Mouse (Mus musculus) ES-Bruce4 (cell line): ENCODE results near the gene Ift172. TPM values are rescaled to one million over a fixed set of nuclear protein-coding genes. Genes with fewer than 3 reads are reported as not detected.

Experiments
- H3K27ac ChIP-seq: 2 replicates; pipeline ENCODE4 v1.5.1; 2012; ENCODE audit warnings: low read length, inconsistent platforms; ENCODE audit not compliant: insufficient read depth
- H3K27me3 ChIP-seq: 2 replicates; pipeline ENCODE4 v1.6.1; 2012; ENCODE audit warnings: mild to moderate bottlenecking, low read length, inconsistent platforms; ENCODE audit not compliant: control insufficient read depth, poor library complexity, insufficient read depth, severe bottlenecking
- H3K36me3 ChIP-seq: 2 replicates; pipeline ENCODE4 v1.6.1; 2012; ENCODE audit warnings: inconsistent platforms, mild to moderate bottlenecking, low read length, moderate library complexity; ENCODE audit not compliant: control insufficient read depth, poor library complexity, insufficient read depth, severe bottlenecking
- H3K4me1 ChIP-seq: one replicate; pipeline ENCODE4 v1.8.1; 2011; ENCODE audit warnings: low read length; ENCODE audit not compliant: control insufficient read depth, insufficient read depth
- H3K4me3 ChIP-seq: 2 replicates; pipeline ENCODE4 v1.5.1; 2011; ENCODE audit warnings: low read depth, mild to moderate bottlenecking, low read length
- H3K9ac ChIP-seq: 2 replicates; pipeline ENCODE4 v1.6.1; 2012; ENCODE audit warnings: low read depth, mild to moderate bottlenecking, inconsistent platforms; ENCODE audit not compliant: poor library complexity, severe bottlenecking
- H3K9me3 ChIP-seq: replicated peaks from 2 replicates; pipeline ENCODE4 v1.6.1; 2012; ENCODE audit warnings: mild to moderate bottlenecking, low read length, inconsistent platforms; ENCODE audit not compliant: control insufficient read depth, poor library complexity, insufficient read depth, severe bottlenecking
- CTCF ChIP-seq: IDR thresholded peaks from one replicate; pipeline ENCODE4 v1.8.1; 2011; ENCODE audit warnings: low read depth, low read length
- EP300 ChIP-seq: IDR thresholded peaks from 2 replicates; pipeline ENCODE4 v1.6.1; 2011; ENCODE audit warnings: low read depth, low read length; ENCODE audit not compliant: insufficient read depth
- POLR2A ChIP-seq: IDR thresholded peaks from one replicate; pipeline ENCODE4 v1.8.1; 2011; ENCODE audit warnings: low read length; ENCODE audit not compliant: insufficient read depth
- polyA plus RNA-seq: library from polyadenylated mRNA; stranded (reverse); fragments of >200 nt; gene quantifications from 2 replicates; pipeline ENCODE4 v1.2.4, GENCODE M21; 2011; ENCODE audit warnings: low read depth; ENCODE audit not compliant: missing spikeins, insufficient read depth, insufficient read length

Gene Ift172
- polyA plus RNA-seq, 1 experiment = 27.2 TPM

- Histone ChIP-seq H3K27ac (no peak overlapping the region), H3K9ac (peak overlapping the region; percentile 94), H3K9me3 (no peaks in the 10 kb centered on the region), H3K4me3 (peak overlapping the region; percentile 74), H3K4me1 (peaks cover under 1% of the 10 kb centered on the region), H3K27me3 (no peaks in the 10 kb centered on the region), H3K36me3 (no peaks in the 10 kb centered on the region)
- TF ChIP-seq EP300 = no peak
- no peak for TF ChIP-seq CTCF
- TF ChIP-seq POLR2A = no peak
These were observed 4.2 kb upstream of the Ift172 start for GRCm38 (mm10) chr5:31294964-31295605.

DNA sequence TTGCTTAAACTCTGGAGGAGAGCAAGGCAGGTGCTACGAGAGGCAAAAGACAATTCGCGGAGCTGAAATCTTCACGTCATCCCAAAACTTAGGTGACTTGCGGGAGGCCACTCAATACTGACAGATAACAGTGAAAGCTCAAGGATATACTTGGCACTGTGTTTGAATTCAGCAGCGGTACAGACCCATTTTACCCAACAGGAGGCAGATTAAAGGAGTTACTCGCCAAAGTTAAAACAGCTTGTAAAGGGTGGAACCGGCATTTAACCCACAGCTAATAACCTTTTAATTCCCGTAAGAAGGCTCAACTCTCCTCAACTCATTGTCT, 409 bp upstream of the Ift172 start:
- peak; percentile 13 for TF ChIP-seq POLR2A
- TF ChIP-seq CTCF = no peak
- TF ChIP-seq EP300 = no peak
- Histone ChIP-seq H3K4me3 (peak overlapping the region; percentile 87), H3K36me3 (no peaks in the 10 kb centered on the region), H3K27ac (peak overlapping the region; percentile 16; the same call in 1 of the 2 replicates), H3K9me3 (no peaks in the 10 kb centered on the region), H3K27me3 (no peaks in the 10 kb centered on the region), H3K9ac (peak overlapping the region; percentile 38), H3K4me1 (peaks cover 1% of the 10 kb centered on the region)

DNA sequence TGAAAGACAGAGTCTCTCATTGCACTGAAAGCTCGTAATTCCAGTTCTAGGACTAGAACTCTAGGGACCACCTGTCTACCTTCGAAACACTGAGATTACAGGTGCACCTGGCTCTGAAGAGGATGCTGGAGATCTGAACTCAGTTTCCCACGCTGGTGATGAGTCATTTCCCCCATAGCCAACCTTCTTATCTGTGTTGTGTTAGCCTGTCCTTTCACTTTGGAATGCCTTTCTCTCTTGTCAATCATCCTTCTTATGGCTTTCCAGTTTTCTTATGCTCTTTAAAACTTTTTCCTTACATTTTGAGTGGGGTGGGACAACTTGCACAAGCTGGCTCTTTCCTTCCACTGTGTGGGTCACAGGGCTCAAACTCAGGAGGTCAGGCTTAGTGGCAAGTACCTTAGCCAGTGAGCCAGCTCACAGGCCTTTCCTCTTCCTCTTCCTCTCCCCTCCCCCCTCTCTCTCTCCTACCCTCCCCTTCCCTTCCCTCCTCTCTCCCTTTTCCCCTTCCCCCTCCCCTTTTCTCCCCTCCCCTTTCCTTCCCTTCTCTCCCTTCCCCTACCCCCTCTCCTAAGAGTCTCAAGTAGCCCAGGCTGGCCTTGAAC, 1.2 kb downstream of the Ift172 start:
- no peaks in the 10 kb centered on the region for H3K27me3 ChIP-seq
- H3K4me3 ChIP-seq = no peak overlapping the region
- no peaks in the 10 kb centered on the region for H3K36me3 ChIP-seq
- peaks cover 1% of the 10 kb centered on the region for H3K4me1 ChIP-seq
- no peak overlapping the region for H3K27ac ChIP-seq
- H3K9me3 ChIP-seq = no peaks in the 10 kb centered on the region
- TF ChIP-seq EP300 = no peak
- TF ChIP-seq POLR2A = no peak
- no peak for TF ChIP-seq CTCF
- no peak overlapping the region for H3K9ac ChIP-seq

DNA sequence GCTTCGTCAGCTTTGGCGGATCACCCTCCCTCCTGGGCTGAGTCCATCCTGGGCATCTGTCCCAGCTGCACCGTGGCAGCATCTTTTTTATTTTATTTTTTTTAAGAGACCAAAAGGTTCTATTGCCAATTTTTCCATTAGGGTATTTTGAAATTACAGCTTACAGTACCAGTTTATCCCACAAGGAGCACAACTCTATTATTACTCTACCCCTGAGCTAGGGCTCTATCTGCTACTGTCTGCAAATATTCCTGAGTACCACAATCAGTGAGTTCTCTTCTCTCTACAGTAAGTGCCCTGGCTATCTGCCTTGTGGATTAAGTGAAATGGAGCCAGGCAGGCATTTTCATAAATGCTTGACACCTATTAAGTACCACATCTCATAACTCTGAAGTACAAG, 2.3 kb downstream of the Ift172 start:
- Histone ChIP-seq H3K36me3 (no peaks in the 10 kb centered on the region), H3K4me3 (no peak overlapping the region), H3K27ac (no peak overlapping the region), H3K9me3 (no peaks in the 10 kb centered on the region), H3K4me1 (peaks cover 1% of the 10 kb centered on the region), H3K9ac (no peak overlapping the region), H3K27me3 (no peaks in the 10 kb centered on the region)
- TF ChIP-seq POLR2A (no peak), EP300 (no peak), CTCF (no peak)

DNA sequence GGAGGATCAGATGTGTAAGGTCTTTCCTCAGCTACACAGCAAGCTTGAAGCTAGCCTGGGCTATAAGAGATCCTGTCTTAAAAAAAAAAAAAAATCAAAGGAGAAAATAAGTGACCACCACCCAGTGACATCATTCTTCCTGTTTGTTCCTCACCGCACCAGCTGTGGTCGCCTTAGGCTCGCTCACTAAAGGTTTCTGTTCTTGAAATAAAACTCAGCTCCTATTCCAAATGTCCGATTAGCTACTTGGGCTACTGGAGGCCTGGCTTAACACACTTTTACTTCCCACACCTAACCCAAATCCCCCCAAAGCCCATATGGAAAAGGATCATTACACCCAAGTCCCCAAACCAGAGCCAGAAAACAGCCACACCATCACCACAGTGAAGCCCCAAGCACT, 2.7 kb downstream of the Ift172 start:
- Histone ChIP-seq H3K4me1 (peaks cover 1% of the 10 kb centered on the region), H3K4me3 (no peak overlapping the region), H3K36me3 (no peaks in the 10 kb centered on the region), H3K27ac (no peak overlapping the region), H3K9ac (no peak overlapping the region), H3K27me3 (no peaks in the 10 kb centered on the region), H3K9me3 (no peaks in the 10 kb centered on the region)
- TF ChIP-seq EP300 (no peak), CTCF (no peak), POLR2A (no peak)

GRCm38 (mm10) chr5:31279245-31279988, 11.5 kb downstream of the Ift172 start:
- Histone ChIP-seq H3K4me3 (no peak overlapping the region), H3K9ac (no peak overlapping the region), H3K4me1 (no peaks in the 10 kb centered on the region), H3K9me3 (no peaks in the 10 kb centered on the region), H3K36me3 (no peaks in the 10 kb centered on the region), H3K27ac (no peak overlapping the region), H3K27me3 (no peaks in the 10 kb centered on the region)
- TF ChIP-seq POLR2A = no peak
- TF ChIP-seq EP300 = no peak
- TF ChIP-seq CTCF = no peak
